Mouse (Mus musculus): ENCODE measurements around the gene Bora.

The Bora gene

DNA sequence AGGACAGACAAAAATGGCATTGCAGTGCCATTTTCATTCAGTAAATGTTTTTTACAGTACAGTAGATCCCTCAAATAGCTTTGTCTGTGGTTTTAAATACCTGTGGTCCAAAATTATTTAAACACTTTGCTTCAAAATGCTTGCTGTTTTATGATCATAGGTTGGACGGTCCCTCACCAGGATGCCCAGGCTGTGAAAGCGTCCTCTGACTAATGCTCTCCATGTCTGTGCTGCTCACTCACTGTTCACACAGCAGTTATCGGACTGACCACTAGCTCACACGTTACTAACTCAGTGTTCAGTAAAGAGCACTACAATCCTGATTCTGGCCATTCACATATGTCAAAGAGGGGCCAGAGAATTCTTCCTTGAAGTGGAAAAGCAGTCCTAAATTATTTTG, 25.1 kb downstream of the Bora start:
- DNase-seq = no peak

DNA sequence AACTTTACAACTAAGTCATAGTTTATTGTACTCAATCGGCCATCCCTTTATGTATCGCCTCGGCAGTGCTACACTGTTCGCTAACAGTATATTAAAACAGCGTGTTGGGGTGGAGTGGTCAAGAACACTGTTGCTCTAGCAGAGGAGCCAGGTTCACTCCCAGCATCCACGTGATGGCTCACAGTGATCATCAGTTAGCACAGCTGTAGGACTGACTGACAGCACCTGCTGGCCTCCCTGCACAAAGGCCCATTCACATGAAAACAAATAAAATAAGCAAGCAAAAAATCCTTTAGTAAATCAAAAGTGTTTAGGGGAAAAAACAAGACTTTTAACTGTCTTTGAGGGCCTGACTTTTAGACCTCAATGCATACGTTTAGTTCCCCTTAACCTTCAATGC, 42.9 kb downstream of the Bora start:
- DNase-seq = no peak

DNA sequence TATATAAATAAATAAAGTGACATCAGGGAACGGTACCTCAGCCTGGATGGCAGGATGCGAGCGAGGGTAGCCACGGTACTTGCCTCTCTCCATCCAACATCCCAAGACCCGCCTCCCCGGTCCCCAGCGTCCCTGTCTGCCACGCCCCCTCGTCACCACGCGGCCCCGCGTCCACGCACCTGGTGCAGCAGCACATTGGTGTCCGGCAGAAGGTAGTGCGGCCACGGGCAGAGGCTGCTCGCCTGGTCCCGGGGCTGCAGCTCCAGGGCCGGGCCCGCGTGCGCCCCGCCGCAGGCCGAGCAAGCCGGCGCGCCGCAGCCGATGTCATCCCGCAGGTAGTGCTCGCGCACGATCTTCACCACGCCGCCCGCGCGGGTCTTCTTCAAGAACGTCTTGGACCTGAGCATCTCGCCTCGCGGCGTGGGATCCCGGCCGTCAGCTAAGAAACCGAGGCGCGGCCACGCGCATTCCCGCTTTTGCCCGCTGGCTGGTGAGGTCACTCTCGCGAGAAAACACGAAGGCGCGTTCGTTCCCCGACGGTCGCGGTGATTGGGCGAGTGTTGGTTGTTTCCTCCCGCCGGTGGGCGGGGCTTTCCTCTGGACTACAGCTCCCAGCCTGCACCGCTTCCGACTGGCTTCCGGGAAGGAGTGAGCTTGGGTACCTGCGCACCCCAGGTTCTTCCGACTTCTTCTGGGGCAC, 53.4 kb downstream of the Bora start, which contains the start of the genes Pibf1 and Dis3:
Pibf1 (plus strand) TSS at position 158 of the 700 bp plus-strand sequence.
Dis3 (minus strand) TSS at position 504 of the 700 bp plus-strand sequence.
- DNase-seq = peak; percentile 98

DNA sequence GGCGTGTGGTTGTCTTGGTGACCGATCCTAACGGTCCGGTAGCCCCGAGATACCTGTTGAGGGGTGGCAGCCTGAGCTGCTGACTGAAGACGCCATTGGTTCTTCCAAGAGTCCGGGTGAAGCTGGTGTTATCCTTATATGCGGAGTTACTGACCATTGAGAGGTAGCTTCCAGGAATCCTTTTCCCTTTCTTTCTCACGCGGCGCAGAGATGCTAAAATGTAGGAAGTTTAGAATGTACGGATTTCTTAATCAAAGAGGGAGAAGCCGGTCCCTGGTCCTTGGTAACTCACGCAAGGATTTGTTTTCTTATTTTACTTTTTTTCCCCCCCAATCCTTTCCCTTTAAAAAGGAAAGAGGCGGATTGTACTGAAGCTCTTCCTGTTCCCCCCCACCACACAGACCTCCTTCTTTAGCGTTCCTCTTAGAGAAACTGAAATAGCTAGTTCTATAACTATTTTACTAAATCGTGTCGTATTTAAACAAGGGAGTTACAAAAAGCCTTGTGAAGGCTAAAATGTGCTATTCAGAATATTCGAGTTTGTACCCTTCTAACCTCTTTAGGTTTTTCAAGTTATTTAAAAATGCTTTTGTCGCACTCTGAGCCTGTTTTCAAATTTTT, 54.1 kb downstream of the Bora start:
- no peak for DNase-seq

DNA sequence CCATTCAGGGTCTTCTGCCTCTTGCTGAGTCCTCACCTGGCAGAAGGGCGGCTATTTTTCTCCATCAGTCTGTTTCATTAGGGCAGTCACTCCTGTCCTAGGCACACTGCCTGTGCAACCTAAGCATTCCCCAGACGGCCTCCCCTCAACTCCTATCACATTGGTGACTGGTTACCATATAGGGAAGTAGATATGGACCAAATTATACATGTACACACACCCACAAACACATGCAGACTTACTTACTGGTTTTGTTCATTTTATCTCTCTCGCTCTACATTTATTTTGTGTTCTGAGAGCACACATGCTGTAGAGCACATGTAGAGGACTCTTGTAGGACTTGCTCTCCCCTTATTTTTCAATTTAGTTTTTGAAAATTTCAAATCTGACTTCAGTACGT, 57.0 kb downstream of the Bora start:
- DNase-seq = no peak

DNA sequence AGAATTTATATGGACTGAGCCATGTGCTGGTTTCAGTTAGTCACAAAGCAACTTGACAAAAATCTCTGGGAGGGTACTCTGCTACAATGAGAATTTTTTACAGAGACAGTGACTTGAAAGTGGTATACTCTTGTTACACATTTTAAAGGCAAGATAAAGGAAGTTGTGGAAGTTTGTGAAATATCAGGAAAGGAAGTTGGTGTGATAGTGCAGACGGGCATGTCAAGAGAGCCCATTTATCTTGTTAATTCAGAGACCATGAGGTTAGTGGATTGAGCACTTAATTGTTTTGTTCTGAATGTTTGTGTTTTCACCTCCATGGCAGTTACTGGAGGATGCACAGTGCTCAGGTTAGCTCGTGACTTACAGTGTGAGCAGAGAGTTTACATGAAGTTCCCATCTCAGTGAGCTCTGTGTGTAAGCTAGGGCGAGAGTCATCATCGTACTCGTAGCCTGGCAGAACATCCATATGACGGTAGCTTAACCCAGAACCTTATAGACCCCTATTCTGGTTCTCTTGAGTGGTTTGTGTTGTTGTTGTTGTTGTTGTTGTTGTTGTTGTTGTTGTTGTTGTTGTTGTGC, 58.6 kb downstream of the Bora start:
- no peak for DNase-seq

DNA sequence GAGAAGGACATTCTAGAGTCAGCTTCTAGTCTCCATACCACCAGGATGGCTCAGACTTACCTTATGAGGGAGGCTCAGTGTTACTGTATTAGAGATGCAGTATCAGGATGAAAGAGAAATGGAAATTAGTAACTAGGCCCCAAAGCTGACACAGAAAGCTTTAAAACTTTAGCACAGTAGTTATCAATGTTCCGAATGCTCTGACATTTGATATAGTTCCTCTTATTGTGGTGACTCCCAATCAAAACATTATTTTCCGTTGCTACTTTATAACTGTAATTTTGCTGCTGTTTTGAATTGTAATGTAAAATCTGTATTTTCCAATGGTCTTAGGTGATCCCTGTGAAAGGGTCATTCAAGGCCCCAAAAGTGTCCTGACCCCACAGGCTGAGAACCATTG, 60.6 kb downstream of the Bora start:
- DNase-seq = no peak

DNA sequence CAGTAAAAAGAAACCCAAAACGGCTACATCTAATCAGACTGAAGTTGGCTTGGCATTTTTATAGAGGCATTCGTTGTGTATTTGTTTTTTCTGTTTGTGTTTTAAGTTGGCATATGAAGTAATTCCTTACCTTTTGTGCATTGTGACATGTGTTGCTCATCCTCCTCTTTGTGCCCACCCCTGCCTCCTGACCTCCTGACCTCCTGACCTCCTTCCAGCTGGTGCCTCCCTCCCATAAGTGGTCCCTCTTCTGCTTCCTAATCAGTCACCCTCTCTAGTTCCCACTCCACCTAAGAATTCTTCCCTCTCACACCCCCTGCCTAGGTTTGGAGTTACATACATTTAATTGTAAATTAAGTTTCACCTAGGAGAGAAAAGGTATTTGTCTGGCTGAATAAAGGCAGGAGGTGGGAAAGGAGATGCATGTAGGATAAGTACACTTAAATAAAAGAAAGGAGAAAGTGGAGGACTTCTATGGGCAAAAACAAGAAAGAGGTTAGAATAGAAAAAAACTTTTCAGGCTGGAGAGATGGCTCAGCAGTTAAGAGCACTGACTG, 61.7 kb downstream of the Bora start:
- DNase-seq = no peak

DNA sequence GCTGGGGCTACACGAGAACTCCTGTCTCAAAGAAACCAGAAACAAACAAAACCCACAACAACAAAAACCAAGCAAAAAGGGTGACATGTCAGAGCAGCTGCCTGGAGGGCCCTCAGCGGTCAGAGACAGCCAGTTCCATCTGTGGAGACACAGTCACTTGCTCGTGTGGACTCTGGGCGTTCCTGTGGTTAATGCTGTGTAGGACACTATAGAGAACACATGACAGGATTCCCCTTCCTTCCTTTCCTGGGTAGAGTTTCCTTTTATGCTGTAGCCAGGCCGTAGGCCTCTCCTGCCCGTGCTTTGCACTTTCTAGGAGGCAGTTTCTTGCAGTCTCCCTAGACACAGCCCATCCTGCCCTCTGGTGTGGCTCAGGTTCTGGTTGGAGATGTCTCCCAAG, 62.7 kb downstream of the Bora start:
- no peak for DNase-seq

DNA sequence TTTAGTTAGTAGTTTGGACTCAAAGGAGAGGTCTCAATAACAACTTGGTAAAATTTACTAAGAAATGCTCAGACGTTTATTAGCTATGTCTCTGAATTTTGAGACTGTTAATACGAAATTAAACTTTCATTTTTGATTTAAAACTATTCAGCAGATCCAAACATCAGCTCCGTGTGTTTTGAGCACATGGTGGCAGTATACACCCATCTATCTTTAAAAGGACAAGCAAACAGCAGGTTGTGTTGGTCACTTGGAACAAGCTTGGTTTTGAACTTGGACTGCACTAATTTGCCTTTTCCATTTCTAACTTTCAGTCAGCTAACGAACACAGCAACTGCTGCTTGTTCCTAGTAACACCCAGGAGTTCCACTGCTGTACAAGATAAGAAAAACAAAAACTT, 71.6 kb downstream of the Bora start:
- DNase-seq = no peak

DNA sequence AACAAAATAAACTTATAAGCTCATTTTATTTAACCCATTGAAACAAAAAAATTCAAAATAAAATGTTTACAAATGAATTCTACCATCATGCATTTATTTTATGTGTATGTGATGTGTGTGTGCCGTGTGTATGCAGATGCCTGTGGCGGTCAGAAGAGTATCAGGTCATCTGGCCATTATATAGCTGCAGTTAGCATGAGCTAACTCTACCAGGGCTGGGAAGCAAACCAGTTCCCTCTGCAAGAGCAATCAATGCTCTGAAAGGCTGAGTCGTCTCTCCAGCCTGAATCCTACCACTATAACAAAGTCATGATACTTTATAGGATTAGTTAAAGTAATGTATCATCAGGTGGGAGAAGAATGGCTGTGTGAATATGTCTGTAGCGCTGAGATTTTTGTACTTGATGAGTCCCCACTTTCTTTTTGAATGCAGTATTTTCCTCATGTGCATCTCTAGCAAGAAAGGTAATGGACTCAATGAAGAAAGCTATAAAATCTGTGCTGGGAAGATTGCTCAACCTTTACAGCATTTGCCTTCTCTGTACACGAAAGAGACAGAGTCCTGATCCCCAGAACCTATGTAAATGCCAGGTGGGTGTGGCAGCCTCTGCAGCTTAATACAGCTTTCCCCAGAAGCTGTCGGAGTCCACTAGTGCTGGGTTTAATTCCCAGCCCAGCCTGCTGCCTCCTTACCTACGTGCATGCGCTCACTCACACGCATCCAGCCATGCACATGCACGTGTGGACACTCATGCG, 75.7 kb downstream of the Bora start:
- DNase-seq = no peak

DNA sequence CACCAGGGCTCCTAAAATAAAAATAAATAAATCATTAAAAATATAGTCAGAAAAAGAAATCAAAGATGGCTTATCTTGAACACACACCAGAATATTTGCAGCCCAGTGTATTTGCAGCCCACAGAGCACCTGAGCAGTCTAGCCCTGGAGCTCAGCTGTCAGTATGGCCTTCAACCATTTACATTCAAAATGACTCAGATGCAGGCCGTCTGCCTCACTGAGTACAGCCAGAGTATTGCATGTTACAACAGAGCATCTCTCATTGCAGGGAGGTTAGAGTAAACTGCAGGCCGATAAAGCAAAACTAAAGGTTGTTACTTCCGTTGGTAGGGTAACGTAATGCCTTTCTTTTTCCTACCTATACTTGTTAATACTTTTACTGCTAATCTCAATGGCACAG, 78.1 kb downstream of the Bora start:
- DNase-seq = no peak

All from right cerebral cortex, postnatal 4 days (tissue).